Mouse (Mus musculus) liver, postnatal 0 days (tissue): ENCODE data around the gene Dlst.

Experiments
- CTCF ChIP-seq: sonication (generic); IDR thresholded peaks from 2 replicates; pipeline ENCODE4 v1.5.1; 2016; ENCODE audit warnings: antibody characterized with exemption, low read depth
- EP300 ChIP-seq: IDR thresholded peaks from 2 replicates; pipeline ENCODE4 v1.6.1; 2016; ENCODE audit warnings: antibody characterized with exemption, low read depth, mild to moderate bottlenecking

GRCm38 (mm10) chr12:85126986-85127603 is 16.5 kb downstream of the Dlst start:
- TF ChIP-seq CTCF: no peak
- no peak for TF ChIP-seq EP300
